Mouse (Mus musculus) neutrophil, adult 5-6 weeks (primary cell): ENCODE results near the gene Slc11a1. TPM values are rescaled to one million over a fixed set of nuclear protein-coding genes. Genes with fewer than 3 reads are reported as not detected.
"Not testable (repeated sequence)": the region's sequence is repeated elsewhere in the genome, so short reads cannot be mapped to it uniquely, and the experiment has no call there.

Experiments used
- ATAC-seq: fragments of 151-379, 151-347 bp; 2 replicates; pipeline ENCODE4 v1.8.0; 2017; ENCODE audit warnings: mild to moderate bottlenecking, moderate TSS enrichment; ENCODE audit not compliant: insufficient number of reproducible peaks, poor library complexity, low FRiP score, severe bottlenecking; ENCODE audit errors: extremely low read depth
- total RNA-seq: library from RNA; stranded (forward); fragments of 200-1000 nt; gene quantifications from 2 replicates; pipeline ENCODE4 v1.2.3, GENCODE M21; 2017

The Slc11a1 gene
- total RNA-seq = 148 and 164 TPM in 2 replicates

- ATAC-seq = peak; percentile 86
Measured at GRCm38 (mm10) chr1:74374980-74375379, at the start of gene Slc11a1. TSS of gene Slc11a1 (plus strand) at chr1:74375195.

- ATAC-seq = not testable (repeated sequence)
Measured at GRCm38 (mm10) chr1:74326916-74327315, 48.1 kb upstream of the Slc11a1 start.

- ATAC-seq = no peak
Measured at GRCm38 (mm10) chr1:74329899-74330431, 45.0 kb upstream of the Slc11a1 start.

GRCm38 (mm10) chr1:74331046-74331681 lies 43.8 kb upstream of the Slc11a1 start:
- no peak for ATAC-seq

- peak; percentile 92 for ATAC-seq
Measured at GRCm38 (mm10) chr1:74332241-74332763, 42.7 kb upstream of the Slc11a1 start.

- ATAC-seq = no peak
Measured at GRCm38 (mm10) chr1:74332930-74333329, 42.1 kb upstream of the Slc11a1 start.

- ATAC-seq = no peak
Measured at GRCm38 (mm10) chr1:74334607-74335006, 40.4 kb upstream of the Slc11a1 start.

- no peak for ATAC-seq
Measured at GRCm38 (mm10) chr1:74335033-74335432, 40.0 kb upstream of the Slc11a1 start.

GRCm38 (mm10) chr1:74335436-74336170 lies 39.4 kb upstream of the Slc11a1 start:
- no peak for ATAC-seq

GRCm38 (mm10) chr1:74337241-74337771 lies 37.7 kb upstream of the Slc11a1 start:
- ATAC-seq = no peak

GRCm38 (mm10) chr1:74338013-74338412 lies 37.0 kb upstream of the Slc11a1 start:
- ATAC-seq = no peak

GRCm38 (mm10) chr1:74338626-74339025 lies 36.4 kb upstream of the Slc11a1 start:
- ATAC-seq = no peak

- ATAC-seq = no peak
Measured at GRCm38 (mm10) chr1:74339917-74340316, 35.1 kb upstream of the Slc11a1 start.

GRCm38 (mm10) chr1:74340361-74340764 lies 34.6 kb upstream of the Slc11a1 start:
- ATAC-seq = no peak

GRCm38 (mm10) chr1:74340992-74341391 lies 34.0 kb upstream of the Slc11a1 start:
- not testable (repeated sequence) for ATAC-seq

- no peak for ATAC-seq
Measured at GRCm38 (mm10) chr1:74341898-74342297, 33.1 kb upstream of the Slc11a1 start.

GRCm38 (mm10) chr1:74342308-74342707 lies 32.7 kb upstream of the Slc11a1 start:
- ATAC-seq = no peak

- no peak for ATAC-seq
Measured at GRCm38 (mm10) chr1:74343161-74343560, 31.8 kb upstream of the Slc11a1 start.

- ATAC-seq = no peak
Measured at GRCm38 (mm10) chr1:74344163-74344916, 30.7 kb upstream of the Slc11a1 start.
